Mouse (Mus musculus): ENCODE results near the gene Ndufa1.

GRCm38 (mm10) chrX:37191105-37191743 is at the start of gene Ndufa1, which contains the start of gene Rnf113a1:
- no peak for TF ChIP-seq CTCF (IDR thresholded peaks at IDR 0.05; ENCODE audit: low read depth, low read length)
- no peak for TF ChIP-seq POLR2A (IDR thresholded peaks at IDR 0.05; ENCODE audit: borderline replicate concordance, low read depth, low read length)

Data from bone marrow macrophage, adult 2 months (primary cell).